Mouse (Mus musculus) hindbrain, embryonic 12.5 days (tissue): ENCODE measurements at regions not wholly inside any gene's neighbourhood (a gene's known extent, or its start where the extent isn't known, plus 50 kb on each side); places are given as distances from the start of the nearest gene placed in this dataset.

ENCODE experiments used
- ATAC-seq: fragments of 200-750 bp; cut with Nextera tagmentation; 2 replicates; pipeline ENCODE4 v1.8.0; 2017; ENCODE audit warnings: moderate TSS enrichment; ENCODE audit not compliant: low FRiP score
- H3K27ac ChIP-seq: fragments of 300-500 bp; sonication (generic); 2 replicates; pipeline ENCODE4 v1.5.1; 2016; ENCODE audit warnings: mild to moderate bottlenecking
- H3K27me3 ChIP-seq: fragments of 300-500 bp; sonication (generic); 2 replicates; pipeline ENCODE4 v1.6.1; 2016; ENCODE audit warnings: mild to moderate bottlenecking
- H3K36me3 ChIP-seq: fragments of 300-500 bp; sonication (generic); 2 replicates; pipeline ENCODE4 v1.6.1; 2016; ENCODE audit warnings: mild to moderate bottlenecking
- H3K4me1 ChIP-seq: fragments of 300-500 bp; sonication (generic); 2 replicates; pipeline ENCODE4 v1.6.1; 2016
- H3K4me2 ChIP-seq: fragments of 300-500 bp; sonication (generic); replicated peaks from 2 replicates; pipeline ENCODE4 v1.6.1; 2016; ENCODE audit warnings: mild to moderate bottlenecking
- H3K4me3 ChIP-seq: fragments of 300-500 bp; sonication (generic); 2 replicates; pipeline ENCODE4 v1.5.1; 2016; ENCODE audit warnings: mild to moderate bottlenecking
- H3K9ac ChIP-seq: fragments of 300-500 bp; sonication (generic); 2 replicates; pipeline ENCODE4 v1.6.1; 2016; ENCODE audit warnings: mild to moderate bottlenecking, moderate library complexity
- H3K9me3 ChIP-seq: fragments of 300-500 bp; sonication (generic); replicated peaks from 2 replicates; pipeline ENCODE4 v1.6.1; 2016; ENCODE audit warnings: mild to moderate bottlenecking
- WGBS: fragments of 180-500 bp; shearing (Covaris S2); methylation state at CpG from one replicate; pipeline ENCODE4 v1.1.7; 2016; 5-methylcytosine and 5-hydroxymethylcytosine counted together

DNA sequence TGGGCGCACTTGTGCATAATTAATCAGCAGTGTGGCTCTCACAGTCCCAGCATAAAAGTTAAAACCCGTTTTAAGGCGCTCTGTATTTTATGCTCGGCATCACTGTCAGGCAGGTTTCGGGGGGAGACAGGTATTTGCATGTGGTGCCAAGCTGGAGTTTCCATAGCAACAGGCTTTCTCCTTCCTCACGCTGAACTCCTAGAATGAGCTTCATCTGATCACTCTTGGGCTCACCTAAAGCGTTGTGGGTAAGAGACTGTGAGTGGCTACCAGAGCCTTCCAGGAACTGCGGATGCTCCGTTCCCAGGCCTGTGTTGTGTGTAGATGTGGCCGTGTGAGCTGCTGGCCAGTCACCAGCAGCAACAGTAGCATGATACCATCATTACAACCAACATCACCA is 161.5 kb downstream of the Ajap1 start:
- Histone ChIP-seq H3K27me3 (no peaks in the 10 kb centered on the region), H3K4me3 (no peak overlapping the region), H3K9ac (no peak overlapping the region), H3K4me1 (peaks cover 14% of the 10 kb centered on the region), H3K27ac (no peak overlapping the region), H3K4me2 (no peak overlapping the region), H3K9me3 (no peaks in the 10 kb centered on the region), H3K36me3 (no peaks in the 10 kb centered on the region)
- 82% methylated on average over 10 of the region's 10 CpGs for WGBS
- ATAC-seq: no peak

DNA sequence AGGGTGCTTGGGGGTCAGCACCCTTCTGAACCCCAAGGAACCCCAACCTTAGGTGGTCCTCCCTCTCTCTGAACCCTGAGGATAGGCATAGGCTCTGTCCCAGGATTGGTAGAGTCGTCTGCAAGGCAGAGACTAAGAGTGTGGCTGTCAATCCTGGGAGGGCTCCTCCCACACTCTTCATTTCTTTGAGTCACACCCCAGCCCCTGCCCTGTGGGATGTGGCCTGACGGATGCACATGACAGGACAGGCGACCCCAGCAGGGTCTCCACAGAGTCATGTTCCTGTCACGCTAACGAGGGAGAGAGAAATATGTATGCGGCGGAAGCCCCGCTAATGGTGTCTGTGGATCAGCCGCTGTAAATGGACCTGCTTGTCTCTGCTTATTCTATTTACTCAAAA is 162.0 kb downstream of the Ajap1 start:
- no peaks in the 10 kb centered on the region for H3K27me3 ChIP-seq

DNA sequence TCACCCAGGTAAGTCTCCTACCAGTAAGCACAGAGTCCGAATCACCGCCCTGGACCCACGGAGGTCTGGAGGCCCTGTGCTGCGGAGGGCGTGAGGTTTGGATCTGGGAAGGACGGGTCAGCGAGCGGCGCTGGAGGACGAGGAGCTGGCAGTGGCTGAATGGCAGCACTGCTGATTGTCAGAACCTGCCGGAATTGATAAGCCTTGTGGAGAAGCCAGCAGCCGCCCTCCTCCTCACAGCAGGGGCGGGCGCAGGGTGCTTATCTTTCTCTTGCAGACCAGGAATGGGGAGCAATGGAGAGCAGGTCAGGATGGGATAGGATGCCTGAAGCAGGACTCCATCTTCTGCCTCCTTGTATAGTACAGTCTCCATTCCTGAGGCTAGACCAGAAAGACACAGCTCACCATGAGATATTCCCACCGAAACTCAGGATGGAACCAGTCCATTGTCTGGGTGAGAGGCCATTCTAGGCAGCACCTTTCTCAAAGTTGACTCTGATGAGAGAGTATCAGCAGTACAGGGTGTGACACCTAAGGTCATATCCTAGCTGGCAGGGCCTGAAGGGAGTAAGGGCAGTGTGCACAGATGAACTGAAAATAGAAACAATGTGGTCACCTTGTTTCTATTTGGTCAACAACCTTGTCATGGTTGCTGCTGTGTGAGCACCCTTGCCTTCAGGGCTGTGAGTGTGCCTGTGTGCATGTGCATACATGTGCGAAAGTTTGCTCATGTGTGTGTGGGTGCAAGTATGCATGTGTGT is 165.5 kb downstream of the Ajap1 start:
- Histone ChIP-seq H3K4me1 (peaks cover 6% of the 10 kb centered on the region; the same call in 1 of the 2 replicates), H3K9me3 (no peaks in the 10 kb centered on the region), H3K27ac (no peak overlapping the region), H3K9ac (no peak overlapping the region), H3K36me3 (no peaks in the 10 kb centered on the region), H3K4me2 (no peak overlapping the region), H3K27me3 (no peaks in the 10 kb centered on the region), H3K4me3 (no peak overlapping the region)
- WGBS: 81% methylated on average over 16 of the region's 16 CpGs
- no peak for ATAC-seq

More for the DNA sequence above, 162.0 kb downstream of the Ajap1 start:
- H3K4me2 ChIP-seq: no peak overlapping the region
- no peaks in the 10 kb centered on the region for H3K9me3 ChIP-seq
- WGBS: 60% methylated on average over 9 of the region's 9 CpGs
- no peak overlapping the region for H3K4me3 ChIP-seq
- ATAC-seq: peak; percentile 55
- no peak overlapping the region for H3K27ac ChIP-seq
- no peaks in the 10 kb centered on the region for H3K36me3 ChIP-seq
- H3K9ac ChIP-seq: no peak overlapping the region
- H3K4me1 ChIP-seq: peaks cover 13% of the 10 kb centered on the region

DNA sequence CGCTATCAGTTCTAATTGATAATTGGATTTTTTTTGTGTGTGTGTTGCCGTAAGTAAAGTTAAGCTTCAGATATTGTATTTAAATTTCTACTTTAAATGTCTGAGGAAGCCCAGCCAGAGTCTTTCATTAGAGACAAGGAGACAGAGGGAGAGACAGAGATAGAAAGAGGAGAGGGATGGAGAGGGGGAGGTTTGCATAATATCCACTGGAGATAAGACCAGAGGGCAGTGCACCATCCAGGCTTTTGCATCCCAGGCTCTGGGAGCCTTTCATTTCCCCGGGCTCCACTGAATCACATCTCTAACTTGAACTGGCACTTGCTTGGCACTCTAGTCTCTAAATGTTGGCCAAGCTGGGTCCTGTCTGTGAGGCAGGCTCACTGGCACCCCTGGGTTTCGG is 166.1 kb downstream of the Ajap1 start:
- Histone ChIP-seq H3K27me3 (no peaks in the 10 kb centered on the region), H3K4me3 (no peak overlapping the region), H3K36me3 (no peaks in the 10 kb centered on the region), H3K9me3 (no peaks in the 10 kb centered on the region), H3K4me1 (peaks cover 6% of the 10 kb centered on the region; the same call in 1 of the 2 replicates), H3K9ac (no peak overlapping the region), H3K27ac (no peak overlapping the region), H3K4me2 (no peak overlapping the region)
- no peak for ATAC-seq
- 86% methylated on average over 4 of the region's 4 CpGs for WGBS

DNA sequence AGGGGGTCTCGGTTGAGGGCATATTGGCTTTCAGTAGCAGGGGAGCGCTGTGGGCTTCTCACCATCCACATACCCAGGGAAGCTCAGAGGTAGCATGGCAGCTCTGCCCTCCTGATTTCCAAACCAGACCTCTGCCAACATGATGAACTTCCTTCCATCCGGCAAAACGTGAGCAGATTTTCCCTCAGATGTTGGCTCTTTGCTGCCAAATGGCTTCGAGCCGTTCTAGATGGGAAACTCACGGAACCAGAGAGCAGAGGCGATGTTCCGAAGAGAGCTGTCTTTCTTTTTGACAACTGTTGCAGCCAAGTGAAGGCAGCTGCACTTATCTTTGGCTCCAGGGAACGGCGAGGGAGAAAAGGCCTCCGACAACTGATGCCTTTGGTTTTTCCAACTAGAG is 168.7 kb downstream of the Ajap1 start:
- ATAC-seq: no peak
- 92% methylated on average over 12 of the region's 12 CpGs for WGBS

DNA sequence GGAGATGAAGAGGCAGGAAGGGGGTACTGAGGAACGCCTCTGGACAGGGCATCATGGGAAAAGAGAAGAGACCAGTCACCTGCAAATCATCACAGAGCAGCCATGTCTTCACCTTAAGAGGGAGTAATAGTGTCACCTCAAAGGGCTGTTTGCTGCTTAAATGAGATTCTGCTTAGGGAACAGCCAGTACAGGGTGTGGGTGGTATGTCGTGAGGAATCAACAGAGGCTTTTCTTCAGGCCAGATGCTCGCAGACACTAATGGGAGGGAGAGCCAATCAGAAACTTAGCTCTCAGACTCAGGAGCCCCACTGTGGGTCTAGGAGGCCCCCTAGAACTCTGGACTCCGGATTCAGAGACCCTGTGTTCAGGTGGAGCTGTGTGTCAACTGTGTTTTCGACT is 171.0 kb downstream of the Ajap1 start:
- no peaks in the 10 kb centered on the region for H3K27me3 ChIP-seq
- H3K4me1 ChIP-seq: no peaks in the 10 kb centered on the region
- no peak overlapping the region for H3K27ac ChIP-seq
- no peak overlapping the region for H3K4me2 ChIP-seq
- no peak overlapping the region for H3K4me3 ChIP-seq
- no peaks in the 10 kb centered on the region for H3K36me3 ChIP-seq
- H3K9me3 ChIP-seq: no peaks in the 10 kb centered on the region
- no peak overlapping the region for H3K9ac ChIP-seq
- no peak for ATAC-seq
- 70% methylated on average over 5 of the region's 5 CpGs for WGBS

More for the DNA sequence above, 168.7 kb downstream of the Ajap1 start:
- no peaks in the 10 kb centered on the region for H3K9me3 ChIP-seq
- H3K27ac ChIP-seq: no peak overlapping the region
- H3K36me3 ChIP-seq: no peaks in the 10 kb centered on the region
- H3K9ac ChIP-seq: no peak overlapping the region
- H3K27me3 ChIP-seq: no peaks in the 10 kb centered on the region
- no peaks in the 10 kb centered on the region for H3K4me1 ChIP-seq
- no peak overlapping the region for H3K4me2 ChIP-seq
- H3K4me3 ChIP-seq: no peak overlapping the region

DNA sequence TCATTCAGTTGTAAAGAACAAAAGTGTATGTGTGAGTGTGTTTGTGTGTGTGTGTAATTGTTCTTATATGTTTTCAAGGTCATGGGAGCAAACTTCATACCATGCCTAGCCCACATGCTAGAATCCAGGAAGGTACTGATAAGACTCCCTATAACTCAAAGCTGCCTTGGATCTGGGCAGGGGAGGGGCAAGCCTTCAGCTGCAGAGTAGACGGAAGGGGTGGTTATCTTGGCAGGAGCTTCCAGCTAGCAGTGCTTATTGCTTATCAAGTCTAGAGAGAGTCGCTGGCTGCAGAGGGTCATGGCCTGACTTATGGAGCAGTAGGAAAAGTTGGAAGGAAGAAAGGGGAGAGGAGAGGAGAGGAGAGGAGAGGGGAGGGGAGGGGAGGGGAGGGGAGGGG is 172.0 kb downstream of the Ajap1 start:
- H3K4me1 ChIP-seq: no peaks in the 10 kb centered on the region
- H3K36me3 ChIP-seq: no peaks in the 10 kb centered on the region
- 58% methylated on average over 2 of the region's 2 CpGs for WGBS
- no peak overlapping the region for H3K4me3 ChIP-seq
- H3K9ac ChIP-seq: no peak overlapping the region
- no peaks in the 10 kb centered on the region for H3K9me3 ChIP-seq
- no peak overlapping the region for H3K4me2 ChIP-seq
- ATAC-seq: no peak
- H3K27me3 ChIP-seq: no peaks in the 10 kb centered on the region
- H3K27ac ChIP-seq: no peak overlapping the region

DNA sequence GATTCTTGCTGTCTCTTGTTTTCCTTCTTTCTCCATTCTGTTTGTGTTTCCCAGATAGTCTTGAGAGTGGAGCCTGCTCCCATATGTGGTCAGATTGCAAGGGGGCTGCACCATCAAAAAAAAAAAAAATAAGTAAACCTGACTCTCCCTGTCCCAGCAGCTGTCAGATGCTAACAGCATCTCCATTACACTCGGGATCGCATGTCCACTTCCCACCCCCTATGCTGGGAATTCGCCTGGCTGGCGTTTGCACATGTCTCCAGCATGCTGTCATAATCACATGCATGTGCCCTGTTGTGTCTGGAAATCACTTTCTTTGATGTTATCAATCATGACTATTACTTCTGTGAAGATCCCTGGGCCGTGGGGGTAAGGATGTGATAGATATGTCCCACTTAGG is 179.1 kb downstream of the Ajap1 start:
- H3K36me3 ChIP-seq: no peaks in the 10 kb centered on the region
- no peaks in the 10 kb centered on the region for H3K9me3 ChIP-seq
- H3K4me1 ChIP-seq: peaks cover 13% of the 10 kb centered on the region; the same call in 1 of the 2 replicates
- no peaks in the 10 kb centered on the region for H3K27me3 ChIP-seq
- no peak overlapping the region for H3K4me3 ChIP-seq
- no peak overlapping the region for H3K27ac ChIP-seq
- WGBS: 51% methylated on average over 5 of the region's 5 CpGs
- no peak for ATAC-seq
- H3K4me2 ChIP-seq: no peak overlapping the region
- H3K9ac ChIP-seq: no peak overlapping the region

DNA sequence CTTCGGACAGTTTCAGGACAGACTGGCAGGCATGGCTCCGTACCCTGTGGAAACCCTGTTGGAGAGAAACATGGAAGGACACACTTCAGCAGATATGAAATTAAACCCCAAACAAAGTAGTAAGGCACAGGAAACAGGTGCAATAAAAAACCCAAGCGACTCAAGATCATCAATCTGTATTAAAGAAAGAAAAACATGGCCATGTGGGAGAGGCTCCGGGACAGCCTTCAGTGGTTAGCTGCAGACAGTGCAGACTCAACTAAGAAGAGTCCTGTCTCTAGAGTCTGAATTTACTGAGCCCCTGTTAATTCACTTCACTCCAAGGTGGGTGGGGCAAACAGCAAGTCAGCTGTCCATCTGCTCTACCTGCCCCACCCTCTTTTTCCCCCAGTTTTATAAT is 179.8 kb downstream of the Ajap1 start:
- Histone ChIP-seq H3K36me3 (no peaks in the 10 kb centered on the region), H3K4me3 (no peak overlapping the region), H3K9me3 (no peaks in the 10 kb centered on the region), H3K4me1 (peaks cover 13% of the 10 kb centered on the region; the same call in 1 of the 2 replicates), H3K9ac (no peak overlapping the region), H3K27me3 (no peaks in the 10 kb centered on the region), H3K4me2 (no peak overlapping the region), H3K27ac (no peak overlapping the region)
- no peak for ATAC-seq
- 87% methylated on average over 4 of the region's 4 CpGs for WGBS

DNA sequence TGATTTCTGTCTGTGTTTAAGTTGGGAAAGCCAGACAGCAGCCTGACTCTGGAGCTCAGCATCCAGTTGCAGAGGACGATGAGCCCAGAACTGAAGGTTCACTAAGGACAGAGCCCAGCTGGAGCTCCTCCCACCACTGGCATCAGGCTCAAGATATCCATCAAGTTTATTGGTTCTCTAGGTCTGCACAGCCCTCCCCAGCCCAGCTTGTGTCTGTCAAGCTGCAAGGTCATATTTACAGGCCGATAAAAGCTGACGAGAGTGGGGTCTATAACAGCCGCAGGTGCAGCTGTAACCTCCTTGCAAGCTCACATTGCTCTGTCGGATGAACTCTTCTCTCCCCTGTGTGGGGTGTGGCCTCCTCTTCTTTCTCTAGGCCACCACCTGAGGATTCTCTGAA is 184.3 kb downstream of the Ajap1 start:
- Histone ChIP-seq H3K36me3 (no peaks in the 10 kb centered on the region), H3K4me3 (no peak overlapping the region), H3K27ac (no peak overlapping the region), H3K4me1 (peaks cover 16% of the 10 kb centered on the region), H3K27me3 (no peaks in the 10 kb centered on the region), H3K4me2 (no peak overlapping the region), H3K9me3 (no peaks in the 10 kb centered on the region), H3K9ac (no peak overlapping the region)
- 83% methylated on average over 5 of the region's 5 CpGs for WGBS
- ATAC-seq: no peak

DNA sequence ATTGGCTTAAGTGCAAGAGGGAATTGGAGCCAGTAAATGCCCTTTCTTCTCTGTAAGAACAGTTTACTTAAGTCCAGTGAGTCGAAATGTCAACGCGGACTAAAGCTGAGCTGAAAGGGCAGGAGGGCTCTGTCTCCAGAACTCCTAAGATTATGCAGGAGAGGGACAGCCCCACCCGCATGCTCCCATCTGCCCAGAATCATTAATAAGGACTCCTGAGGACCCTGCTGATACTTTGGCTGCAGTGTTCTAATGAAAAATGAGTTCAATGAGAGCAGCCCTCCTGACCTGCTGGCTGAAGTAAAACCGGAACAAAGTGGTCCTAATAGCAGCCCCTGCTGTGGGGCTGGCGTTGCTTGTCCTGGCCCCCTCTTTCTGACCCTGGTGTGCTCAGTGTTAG is 187.8 kb downstream of the Ajap1 start:
- no peak overlapping the region for H3K27ac ChIP-seq
- no peaks in the 10 kb centered on the region for H3K9me3 ChIP-seq
- 34% methylated on average over 6 of the region's 6 CpGs for WGBS
- ATAC-seq: no peak
- H3K36me3 ChIP-seq: no peaks in the 10 kb centered on the region
- no peaks in the 10 kb centered on the region for H3K27me3 ChIP-seq
- no peak overlapping the region for H3K9ac ChIP-seq
- H3K4me2 ChIP-seq: no peak overlapping the region
- H3K4me3 ChIP-seq: no peak overlapping the region
- peaks cover 24% of the 10 kb centered on the region for H3K4me1 ChIP-seq

DNA sequence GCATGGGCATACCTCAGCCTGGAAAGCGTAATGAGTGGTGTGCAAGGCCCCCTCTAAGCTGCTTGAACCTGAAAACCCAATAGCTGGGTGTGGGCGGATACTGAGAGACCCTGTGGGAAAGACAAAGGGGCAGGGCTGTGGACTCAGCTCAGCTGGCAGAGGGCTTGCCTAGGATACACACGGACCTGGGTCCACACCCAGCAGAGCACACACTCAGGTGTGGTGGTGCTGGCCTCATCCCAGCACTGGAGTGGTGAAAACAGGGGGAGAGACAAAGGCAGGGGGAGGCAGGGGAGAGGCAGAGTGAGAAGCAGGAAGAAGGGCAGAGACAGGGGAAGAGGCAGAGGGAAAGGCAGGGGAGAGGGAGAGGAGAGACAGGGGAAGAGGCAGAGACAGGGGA is 189.5 kb downstream of the Ajap1 start:
- Histone ChIP-seq H3K9me3 (no peaks in the 10 kb centered on the region), H3K4me2 (no peak overlapping the region), H3K9ac (no peak overlapping the region), H3K36me3 (no peaks in the 10 kb centered on the region), H3K27ac (no peak overlapping the region), H3K4me3 (no peak overlapping the region), H3K27me3 (no peaks in the 10 kb centered on the region), H3K4me1 (peaks cover 24% of the 10 kb centered on the region)
- 57% methylated on average over 3 of the region's 3 CpGs for WGBS
- no peak for ATAC-seq

DNA sequence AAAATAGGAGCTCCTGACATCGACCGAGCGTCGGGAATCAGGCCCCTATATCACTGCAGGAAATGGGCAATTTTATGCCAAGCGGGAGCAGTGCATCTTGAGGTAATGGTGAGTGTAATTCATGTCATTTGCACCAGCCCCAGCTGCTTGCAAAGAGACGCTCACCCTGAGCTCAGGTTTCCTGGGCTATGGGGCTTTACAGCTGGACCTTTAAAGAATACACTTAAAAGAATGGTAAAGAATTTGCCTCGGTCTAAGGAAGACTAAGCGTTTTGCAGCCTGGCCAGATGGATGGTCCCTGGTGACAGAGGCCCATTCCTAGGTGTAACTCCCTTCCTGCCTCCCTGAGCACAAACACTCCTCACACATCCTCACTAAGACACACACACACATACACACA is 194.2 kb downstream of the Ajap1 start:
- Histone ChIP-seq H3K27me3 (no peaks in the 10 kb centered on the region), H3K4me1 (peaks cover 13% of the 10 kb centered on the region), H3K4me2 (no peak overlapping the region), H3K9ac (no peak overlapping the region), H3K4me3 (no peak overlapping the region), H3K9me3 (no peaks in the 10 kb centered on the region; the same call in 1 of the 2 replicates), H3K36me3 (no peaks in the 10 kb centered on the region), H3K27ac (no peak overlapping the region)
- 72% methylated on average over 8 of the region's 8 CpGs for WGBS
- no peak for ATAC-seq
